Mouse (Mus musculus): ENCODE results near the gene H2-Oa.

The H2-Oa gene

DNA sequence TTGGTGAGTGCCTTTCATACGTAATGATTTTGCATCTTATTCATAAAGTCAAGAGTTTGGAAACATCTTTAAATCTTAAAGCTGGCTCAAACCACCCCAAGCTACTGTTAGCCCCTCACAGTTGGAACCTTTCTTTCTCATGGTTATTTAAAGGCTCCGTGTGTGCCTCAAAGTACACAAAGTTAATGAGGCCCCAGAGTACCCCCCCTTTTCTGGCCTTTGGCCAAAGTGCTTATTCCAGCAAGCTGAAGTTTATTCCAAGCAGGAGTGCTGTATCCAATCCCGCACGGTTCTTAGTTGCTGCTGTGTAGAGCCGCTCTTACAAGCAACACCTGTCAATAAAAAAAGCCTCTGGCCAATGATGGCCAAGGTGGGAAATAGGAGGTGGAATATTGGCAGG is 7.4 kb downstream of the H2-Oa start:
- in situ Hi-C loops (cut with MboI, MseI) = no loop called here

DNA sequence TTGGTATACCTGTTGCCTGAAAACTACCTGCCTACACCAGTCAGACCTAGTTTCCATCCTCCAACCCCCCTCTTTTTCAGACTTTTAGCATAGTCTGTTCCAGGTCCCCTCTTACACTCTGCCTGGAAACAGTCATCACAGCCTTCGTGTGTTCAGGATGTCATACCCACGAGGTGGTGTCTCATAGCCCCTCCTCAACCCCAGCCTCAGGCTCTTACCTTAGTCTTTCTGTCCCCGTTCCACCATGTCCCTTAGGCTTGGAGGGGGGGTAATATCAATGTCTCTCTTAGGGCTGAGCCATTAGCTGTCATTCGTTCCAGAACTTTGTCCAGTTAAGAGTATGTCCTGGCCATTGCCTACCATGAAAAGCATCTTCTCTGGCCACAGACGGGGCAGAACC is 9.0 kb downstream of the H2-Oa start:
- in situ Hi-C loops (cut with MboI, MseI) = loop anchor here in 1 of 2 experiments (25.0 kb wide), 1 partner anchor 1136 kb away; the partner anchor contains the start of genes Atp6v1g2, Ddx39b and Nfkbil1

DNA sequence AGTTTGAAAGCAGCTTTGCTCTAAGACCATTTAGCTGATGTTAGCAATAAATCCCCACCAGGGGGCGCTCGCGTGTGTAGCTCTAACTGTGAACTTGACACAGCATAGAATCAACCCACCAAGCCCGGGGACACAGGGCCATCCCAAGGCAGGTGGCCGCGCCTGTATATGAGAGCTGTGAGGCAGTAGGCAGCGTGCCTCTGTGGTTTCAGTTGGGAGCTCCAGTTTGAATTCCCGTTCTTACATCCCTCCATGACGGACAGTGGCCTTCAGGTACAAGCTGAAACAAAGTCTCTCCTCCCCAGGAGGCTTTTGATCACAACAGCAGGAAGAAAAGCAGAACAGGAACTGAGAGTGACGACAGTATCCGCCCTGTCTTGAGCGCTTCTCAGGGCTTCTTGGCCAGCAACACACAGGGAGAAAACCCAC is 9.5 kb downstream of the H2-Oa start:
- in situ Hi-C loops (cut with MboI, MseI) = loop anchor here in 1 of 2 experiments (25.0 kb wide), 1 partner anchor 1136 kb away; the partner anchor contains the start of genes Atp6v1g2, Ddx39b and Nfkbil1

DNA sequence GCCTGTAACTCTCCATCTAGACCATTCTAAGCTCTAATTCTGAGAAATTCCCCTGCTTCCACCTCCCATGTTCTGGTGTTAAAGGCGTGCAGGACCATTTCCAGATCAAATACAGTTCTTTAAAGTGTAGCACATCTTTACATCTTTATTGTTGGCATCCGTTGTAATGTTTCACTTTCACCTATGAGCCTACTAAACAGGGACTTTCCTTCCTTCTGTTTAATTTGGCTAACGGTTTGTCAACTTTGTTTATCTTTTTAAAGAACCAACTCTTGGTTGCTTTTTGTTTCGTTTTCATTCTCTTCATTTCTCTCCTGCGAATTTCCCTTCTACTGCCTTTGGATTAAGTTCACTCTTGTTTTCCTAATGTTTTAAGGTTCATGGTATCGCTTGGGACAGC is 10.7 kb downstream of the H2-Oa start:
- in situ Hi-C loops (cut with MboI, MseI) = loop anchor here in 1 of 2 experiments (25.0 kb wide), 1 partner anchor 1134 kb away; the partner anchor contains the start of genes Atp6v1g2, Ddx39b and Nfkbil1

DNA sequence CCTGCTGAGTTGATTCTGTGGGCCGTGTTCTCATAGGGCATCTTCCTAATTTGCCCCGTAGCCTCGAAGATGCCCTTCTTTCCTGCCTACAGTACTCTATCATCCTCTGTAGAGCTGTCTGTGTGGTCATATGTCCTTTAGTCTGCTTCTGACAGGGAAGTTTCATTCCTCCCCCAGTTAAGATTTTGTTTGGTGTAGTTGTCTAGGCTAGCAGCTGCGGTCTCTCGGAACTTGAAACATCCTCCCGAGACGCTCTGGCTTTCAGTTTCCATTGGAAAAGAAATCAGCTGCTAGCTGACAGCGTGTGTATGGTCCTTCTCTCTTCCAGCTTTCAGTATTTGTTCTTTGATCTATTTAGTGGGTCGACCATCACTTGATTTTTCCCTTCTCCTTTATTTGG is 12.7 kb downstream of the H2-Oa start:
- in situ Hi-C loops (cut with MboI, MseI) = loop anchor here in 1 of 2 experiments (25.0 kb wide), 1 partner anchor 1132 kb away; the partner anchor contains the start of genes Atp6v1g2, Ddx39b and Nfkbil1

DNA sequence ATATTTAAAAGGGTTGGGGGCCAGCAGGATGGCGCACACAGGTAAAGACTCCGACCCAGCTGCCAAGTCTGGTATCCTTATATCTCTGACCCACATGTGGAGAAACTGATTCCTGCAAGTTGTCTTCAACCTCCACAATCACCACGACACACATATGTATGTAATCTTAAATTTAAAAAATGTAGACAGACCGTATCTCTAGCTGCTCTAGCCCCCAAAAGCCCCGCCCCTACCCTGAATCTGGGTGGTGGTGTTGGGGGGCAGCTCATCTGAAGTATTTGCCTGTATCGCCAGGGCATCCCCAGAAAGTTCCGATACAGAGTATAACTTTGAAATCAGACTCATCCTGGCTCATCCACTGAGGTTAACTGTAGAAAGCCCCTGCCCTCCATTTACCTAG is 14.4 kb downstream of the H2-Oa start:
- in situ Hi-C loops (cut with MboI, MseI) = loop anchor here in 1 of 2 experiments (25.0 kb wide), 1 partner anchor 1131 kb away; the partner anchor contains the start of genes Atp6v1g2, Ddx39b and Nfkbil1

DNA sequence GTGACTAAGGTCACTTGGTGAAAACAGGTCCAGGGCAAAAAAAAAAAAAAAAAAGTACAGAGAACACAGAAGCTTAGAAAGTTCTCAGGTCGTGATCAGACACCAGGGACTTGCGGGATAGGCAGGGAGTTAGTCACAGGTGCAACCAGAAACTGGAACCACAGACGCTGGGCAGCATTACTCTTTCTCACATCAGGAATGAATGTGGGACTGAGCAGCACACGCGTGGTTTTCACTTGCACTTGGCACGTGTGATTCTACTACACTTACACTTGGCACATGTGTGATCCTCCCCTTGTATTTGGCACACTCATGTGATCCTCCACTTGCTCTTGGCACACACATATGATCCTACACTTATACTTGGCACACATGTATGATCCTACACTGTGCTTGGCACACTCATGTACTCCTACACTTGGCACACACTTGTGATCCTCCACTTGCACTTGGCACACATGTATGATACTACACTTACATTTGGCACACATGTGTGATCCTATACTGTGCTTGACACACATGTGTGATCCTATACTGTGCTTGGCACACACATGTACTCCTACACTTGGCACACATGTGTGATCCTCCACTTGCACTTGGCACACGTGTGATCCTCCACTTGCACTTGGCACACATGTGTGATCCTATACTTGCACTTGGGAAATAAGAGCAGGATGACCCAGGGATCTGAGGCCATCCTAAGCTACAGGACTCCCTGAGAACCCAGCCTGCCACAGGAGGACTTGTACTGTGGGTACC is 15.1 kb downstream of the H2-Oa start:
- in situ Hi-C loops (cut with MboI, MseI) = loop anchor here in 1 of 2 experiments (25.0 kb wide), 1 partner anchor 1130 kb away; the partner anchor contains the start of genes Atp6v1g2, Ddx39b and Nfkbil1

DNA sequence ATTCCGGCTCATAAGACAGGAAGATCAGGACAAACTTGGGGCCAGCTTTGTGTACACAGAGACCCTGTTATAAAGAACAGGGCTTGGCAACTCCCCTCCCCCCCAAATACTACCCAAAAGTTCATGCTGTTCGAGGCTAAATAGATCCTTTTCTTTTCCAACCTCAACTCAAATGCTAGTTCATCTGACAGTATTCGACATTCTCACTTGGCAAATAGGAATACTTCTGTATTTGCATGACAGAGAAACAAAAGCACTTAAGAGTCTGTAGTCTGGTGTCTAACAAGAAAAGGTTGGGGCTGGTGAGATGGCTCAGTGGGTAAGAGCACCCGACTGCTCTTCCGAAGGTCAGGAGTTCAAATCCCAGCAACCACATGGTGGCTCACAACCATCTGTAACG is 16.3 kb downstream of the H2-Oa start:
- in situ Hi-C loops (cut with MboI, MseI) = loop anchor here in 1 of 2 experiments (25.0 kb wide), 1 partner anchor 1129 kb away; the partner anchor contains the start of genes Atp6v1g2, Ddx39b and Nfkbil1

DNA sequence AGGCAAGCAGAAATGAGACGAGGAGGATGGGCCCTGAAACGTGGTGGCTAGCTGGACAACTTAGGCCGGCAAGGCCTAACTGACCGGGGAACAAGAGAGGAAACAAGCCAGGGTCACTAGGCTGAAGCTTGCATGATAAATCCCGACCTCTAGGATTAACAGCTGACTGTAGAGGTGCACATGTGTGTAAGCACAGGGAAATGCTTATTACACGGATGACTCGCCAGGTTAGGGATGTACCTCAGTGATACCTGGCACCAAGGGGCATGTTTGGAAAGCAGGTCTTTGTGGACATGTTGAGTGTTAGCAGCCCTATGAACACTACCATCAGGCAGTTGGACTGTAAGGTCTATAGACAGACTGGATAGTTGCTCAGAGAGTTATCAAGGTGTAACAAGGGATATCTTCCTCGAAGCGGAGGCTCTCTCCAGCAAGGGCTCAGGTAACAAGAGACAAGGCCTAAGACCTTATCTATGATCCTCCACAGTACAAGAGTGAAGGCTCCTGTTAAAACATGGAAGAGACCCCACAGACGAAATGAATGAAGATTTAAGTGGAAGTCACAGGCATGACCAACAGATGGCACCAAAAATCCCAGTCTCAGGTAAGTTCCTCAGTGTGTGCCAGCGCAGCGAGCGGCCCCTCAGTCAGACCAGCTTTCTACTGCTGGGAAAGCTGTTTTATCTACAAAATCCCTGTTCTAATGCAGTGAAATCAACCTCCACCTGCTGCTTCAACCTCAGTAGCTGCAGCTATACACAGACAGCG is 17.1 kb downstream of the H2-Oa start:
- in situ Hi-C loops (cut with MboI, MseI) = loop anchor here in 1 of 2 experiments (25.0 kb wide), 1 partner anchor 1128 kb away; the partner anchor contains the start of genes Atp6v1g2, Ddx39b and Nfkbil1

DNA sequence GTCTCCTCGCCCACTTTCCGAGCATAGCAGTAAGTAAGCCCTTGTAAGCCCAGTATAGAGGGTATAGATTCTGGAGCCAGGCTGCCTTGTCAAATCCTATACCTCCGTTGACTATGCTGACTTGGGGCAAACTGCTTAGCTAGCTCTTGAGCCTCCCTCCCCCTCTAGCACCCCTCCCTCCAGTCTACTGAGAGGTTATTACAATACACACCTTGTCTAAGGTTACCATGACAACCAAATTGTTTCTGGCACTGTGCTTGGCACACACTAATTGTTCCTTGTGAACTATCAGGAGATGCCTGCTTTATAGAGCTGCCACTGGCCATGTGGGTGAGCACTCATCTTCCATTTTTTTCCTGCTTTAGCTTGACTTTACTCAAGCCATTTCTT is 17.7 kb downstream of the H2-Oa start:
- in situ Hi-C loops (cut with MboI, MseI) = loop anchor here in 1 of 2 experiments (25.0 kb wide), 1 partner anchor 1128 kb away; the partner anchor contains the start of genes Atp6v1g2, Ddx39b and Nfkbil1

DNA sequence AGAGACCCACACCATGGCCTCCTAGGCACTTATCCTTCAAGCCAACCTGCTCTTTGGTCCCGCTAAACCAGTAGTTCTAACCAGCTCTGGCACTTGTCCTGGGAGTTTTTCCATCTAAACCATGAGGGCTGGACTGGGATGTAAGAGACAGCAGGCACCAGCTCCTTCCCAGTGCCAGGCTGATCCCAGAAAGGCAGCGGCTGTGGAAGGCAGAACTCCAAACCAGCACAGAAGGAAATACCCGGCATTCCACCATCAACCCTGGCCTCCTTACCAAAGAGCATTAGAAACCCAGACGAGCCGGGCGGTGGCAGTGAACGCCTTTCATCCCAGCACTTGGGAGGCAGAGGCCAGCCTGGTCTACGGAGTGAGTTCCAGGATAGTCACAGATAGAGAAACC is 18.2 kb downstream of the H2-Oa start:
- in situ Hi-C loops (cut with MboI, MseI) = loop anchor here in 1 of 2 experiments (25.0 kb wide), 1 partner anchor 1127 kb away; the partner anchor contains the start of genes Atp6v1g2, Ddx39b and Nfkbil1

DNA sequence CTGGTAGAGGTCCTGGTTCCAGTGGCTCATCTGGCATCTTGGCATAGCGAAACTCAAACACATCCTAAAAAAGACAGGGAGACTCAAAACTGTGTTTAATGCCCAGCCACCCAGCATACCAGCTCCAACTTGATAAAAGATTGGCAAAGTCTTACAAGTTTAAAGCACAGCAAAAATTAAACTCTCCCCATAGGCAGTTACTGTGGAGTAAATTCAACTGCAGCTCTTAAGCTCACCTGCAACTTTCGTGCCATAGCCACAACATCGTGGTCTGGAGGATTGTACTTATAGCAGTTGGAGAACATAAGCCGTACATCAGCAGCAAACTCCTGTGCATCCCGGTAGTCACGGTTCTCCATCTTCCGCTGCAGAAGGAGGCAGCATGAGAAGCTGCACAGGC is 22.0 kb downstream of the H2-Oa start:
- in situ Hi-C loops (cut with MboI, MseI) = loop anchor here in 1 of 2 experiments (25.0 kb wide), 1 partner anchor 1123 kb away; the partner anchor contains the start of genes Atp6v1g2, Ddx39b and Nfkbil1

DNA sequence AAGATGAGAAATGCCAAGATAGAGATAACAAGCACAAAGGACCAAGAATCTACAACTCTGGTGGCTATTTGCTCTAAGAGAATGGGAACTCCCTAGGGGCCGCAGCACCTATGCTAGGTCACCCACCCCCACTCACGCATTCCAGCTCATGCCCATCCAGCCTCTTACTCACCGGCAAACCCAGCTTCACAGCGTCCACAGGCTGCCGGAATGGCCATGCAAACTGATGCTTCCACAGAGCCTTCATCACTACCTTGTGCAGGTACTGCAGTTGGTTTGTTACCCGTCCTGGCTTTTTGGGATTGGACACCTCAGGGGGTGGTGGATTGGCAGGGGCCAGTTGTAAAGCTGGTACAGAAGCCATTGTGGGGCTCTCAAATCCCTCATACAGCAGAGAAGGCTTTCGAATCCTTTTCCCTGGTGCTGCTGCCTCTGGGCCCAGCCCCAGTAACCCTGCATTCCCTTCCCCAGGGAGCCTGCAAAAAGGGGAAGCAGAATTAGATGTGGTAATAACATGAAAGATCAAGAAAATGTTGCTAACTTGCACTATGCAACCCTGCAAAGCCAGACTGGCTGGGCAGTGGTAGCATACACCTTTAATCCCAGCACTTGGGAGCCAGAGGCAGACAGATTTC is 24.7 kb downstream of the H2-Oa start:
- in situ Hi-C loops (cut with MboI, MseI) = loop anchor here in 1 of 2 experiments (5.0 to 25.0 kb wide), 2 partner anchors 485 to 1120 kb away; partner anchors contain the start of genes Agpat1, Atp6v1g2, Ddx39b and Nfkbil1

DNA sequence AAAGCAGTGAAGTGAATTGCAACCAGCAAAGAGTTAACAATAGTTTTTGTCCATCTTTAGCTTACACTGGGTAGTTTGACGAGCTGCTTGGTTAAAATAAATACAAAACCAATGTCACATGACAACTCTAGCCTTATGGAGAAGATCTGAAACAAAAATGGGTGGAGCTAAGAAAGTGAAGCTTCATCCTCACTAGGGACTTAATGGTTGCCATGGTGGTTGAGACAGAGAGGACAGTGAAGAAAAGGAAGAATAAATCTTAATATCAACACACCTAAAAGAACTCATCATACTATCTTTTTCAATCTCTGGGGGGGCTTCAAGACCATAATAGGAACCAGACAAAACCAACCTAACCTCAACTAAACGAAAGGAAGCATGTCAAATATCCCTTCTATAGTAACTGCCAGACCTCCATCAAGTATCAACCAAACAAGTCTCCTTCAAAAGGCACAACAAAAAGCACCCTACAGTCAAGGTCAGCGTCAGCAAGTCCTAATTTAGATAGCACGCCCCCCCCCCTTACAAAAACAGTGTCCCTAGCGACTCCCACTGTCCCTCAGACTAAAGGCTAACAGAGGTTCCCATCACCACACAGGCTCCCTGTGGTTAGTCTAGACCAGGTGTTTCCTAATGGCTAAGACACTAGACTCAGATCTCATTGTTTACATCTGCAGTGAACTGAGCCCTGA is 25.4 kb downstream of the H2-Oa start:
- in situ Hi-C loops (cut with MboI, MseI) = loop anchor here in 1 of 2 experiments (5.0 to 25.0 kb wide), 2 partner anchors 485 to 1120 kb away; partner anchors contain the start of genes Agpat1, Atp6v1g2, Ddx39b and Nfkbil1

DNA sequence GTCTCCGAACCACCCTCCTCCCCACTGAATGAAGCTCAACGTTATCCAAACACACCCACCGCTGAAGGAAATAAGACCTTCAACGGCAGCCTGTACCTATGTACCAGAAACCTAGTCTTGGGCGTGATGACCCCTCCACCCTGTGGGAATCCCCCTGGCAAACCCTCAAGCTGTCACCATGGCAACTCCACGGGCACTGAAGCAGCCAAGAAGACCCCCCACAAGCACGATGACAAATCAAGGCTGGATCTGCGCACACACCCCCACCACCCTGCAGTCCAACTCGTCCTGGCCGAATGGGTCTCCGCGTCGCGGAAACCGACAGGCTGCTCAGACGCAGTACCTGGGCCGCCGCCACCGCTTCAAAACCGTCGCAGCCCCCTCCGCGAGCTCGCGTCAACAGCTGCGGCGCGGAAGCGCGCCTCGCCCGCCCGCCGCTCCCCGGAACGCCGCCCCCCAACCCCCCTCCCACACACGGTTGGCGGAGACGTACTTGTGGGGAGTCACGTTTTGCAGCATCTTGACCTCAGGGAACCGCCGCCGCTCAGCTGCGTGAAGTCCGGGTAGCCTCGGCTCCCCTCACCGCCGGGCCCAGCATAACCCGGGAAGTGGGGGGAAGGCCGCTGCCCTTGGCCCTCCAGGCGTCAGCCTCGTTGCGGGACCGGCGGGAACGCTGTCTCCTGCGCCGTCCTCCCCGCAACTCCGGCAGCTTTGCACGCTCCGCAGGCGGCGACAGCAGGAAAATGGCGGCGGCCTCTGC is 26.2 kb downstream of the H2-Oa start:
- in situ Hi-C loops (cut with MboI, MseI) = loop anchor here in 1 of 2 experiments (5.0 to 25.0 kb wide), 2 partner anchors 484 to 1119 kb away; partner anchors contain the start of genes Agpat1, Atp6v1g2, Ddx39b and Nfkbil1

DNA sequence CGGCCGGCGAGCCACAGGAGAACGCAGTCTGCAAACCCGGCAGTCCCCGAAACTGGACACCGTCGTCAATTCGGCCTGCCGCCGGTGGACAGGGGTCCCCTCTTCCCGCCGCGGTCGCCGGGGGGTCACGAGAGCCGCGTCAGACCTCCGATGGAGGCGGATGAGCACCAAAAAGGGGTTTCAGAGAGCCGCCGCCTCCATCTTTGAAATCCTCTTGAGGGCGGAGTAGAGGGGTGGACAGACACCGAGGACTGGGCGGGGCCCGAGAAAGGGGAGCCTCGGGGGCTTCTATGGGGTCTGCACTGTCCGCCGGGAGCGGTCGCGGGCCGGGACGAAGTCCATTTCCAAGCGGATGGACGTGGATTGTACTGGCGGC is 26.7 kb downstream of the H2-Oa start:
- in situ Hi-C loops (cut with MboI, MseI) = loop anchor here in 1 of 2 experiments (5.0 to 25.0 kb wide), 2 partner anchors 483 to 1118 kb away; partner anchors contain the start of genes Agpat1, Atp6v1g2, Ddx39b and Nfkbil1

DNA sequence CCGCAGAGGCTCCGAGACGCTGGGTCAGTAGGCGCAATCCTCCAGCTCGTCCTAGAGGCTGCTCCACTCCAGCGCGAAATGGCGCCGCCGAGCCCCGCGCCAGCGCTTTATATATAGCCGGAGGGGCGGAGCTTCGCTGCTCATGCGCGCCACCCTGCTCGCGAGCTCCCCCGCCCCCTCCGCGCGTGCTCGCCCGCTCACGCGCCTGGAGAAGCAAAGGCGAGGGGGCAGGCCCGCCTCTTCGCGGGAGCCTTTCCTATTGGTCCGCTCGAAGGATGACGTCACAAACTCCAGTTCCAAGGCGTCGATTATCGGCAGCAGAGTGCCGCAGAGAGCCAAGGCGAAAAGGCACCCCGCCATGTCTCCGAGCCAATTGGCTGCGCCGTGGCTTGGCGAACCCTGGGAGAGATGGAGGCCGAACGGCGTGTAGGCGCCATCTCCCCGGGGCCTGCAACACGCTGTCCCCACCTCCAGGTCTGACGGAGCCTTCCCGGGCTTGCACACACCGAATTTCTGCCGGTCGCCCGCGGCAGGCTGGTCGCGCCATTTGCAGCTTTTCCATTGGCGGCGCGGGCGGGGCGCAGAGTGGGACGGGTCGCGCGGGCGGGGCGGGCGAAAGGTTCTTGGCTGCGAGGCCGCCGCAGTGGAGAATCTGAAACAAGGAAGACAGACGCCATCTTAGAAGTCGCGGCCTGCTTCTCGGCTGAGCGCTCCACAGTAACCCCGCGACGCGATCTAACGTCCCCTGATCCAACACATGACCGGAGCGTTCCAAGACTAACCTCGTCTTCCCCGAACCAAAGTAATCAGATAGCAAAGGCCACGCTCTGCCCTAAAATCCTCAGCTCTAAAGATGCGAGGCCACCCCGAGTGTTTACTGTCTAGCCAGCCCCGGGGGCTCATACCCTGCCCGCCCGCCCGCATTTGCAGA is 27.4 kb downstream of the H2-Oa start, which contains the start of gene H2-DMa:
Gene H2-DMa, plus strand, starts transcription at position 293 of the 931 bp plus-strand sequence.
- in situ Hi-C loops (cut with MboI, MseI) = loop anchor here in 1 of 2 experiments (5.0 to 25.0 kb wide), 2 partner anchors 483 to 1118 kb away; partner anchors contain the start of genes Agpat1, Atp6v1g2, Ddx39b and Nfkbil1

Measured in T-helper 17 cell (primary cell).